Mouse (Mus musculus) c-Kit-positive CD71-positive TER-119-positive erythroid progenitor cells, embryonic 14.5 days (primary cell): Measurements from ENCODE around the gene Chd2.

Experiments
- DNase-seq: peaks from one replicate; pipeline ENCODE4 v3.0.0-alpha.2; 2013; ENCODE audit warnings: low spot score

Chd2 gene

DNA sequence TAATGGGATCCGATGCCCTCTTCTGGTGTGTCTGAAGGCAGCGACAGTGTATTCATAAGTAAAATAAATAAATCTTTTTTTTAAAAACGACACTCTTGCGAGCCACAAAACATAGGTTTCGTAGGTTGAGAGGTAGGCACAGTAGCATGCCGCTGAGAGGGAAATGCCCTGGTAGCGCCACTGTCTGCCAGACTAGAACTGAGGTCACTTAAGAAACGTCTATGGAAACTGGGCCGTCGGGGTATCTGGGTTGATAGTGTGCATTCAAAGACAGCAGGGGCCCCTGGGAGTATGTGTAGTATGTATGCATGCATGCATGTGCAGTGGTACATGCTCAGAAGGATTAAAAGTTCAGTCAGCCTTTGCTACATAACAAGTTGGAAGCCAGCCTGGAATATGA is 21.4 kb downstream of the Chd2 start:
- DNase-seq, result no peak

DNA sequence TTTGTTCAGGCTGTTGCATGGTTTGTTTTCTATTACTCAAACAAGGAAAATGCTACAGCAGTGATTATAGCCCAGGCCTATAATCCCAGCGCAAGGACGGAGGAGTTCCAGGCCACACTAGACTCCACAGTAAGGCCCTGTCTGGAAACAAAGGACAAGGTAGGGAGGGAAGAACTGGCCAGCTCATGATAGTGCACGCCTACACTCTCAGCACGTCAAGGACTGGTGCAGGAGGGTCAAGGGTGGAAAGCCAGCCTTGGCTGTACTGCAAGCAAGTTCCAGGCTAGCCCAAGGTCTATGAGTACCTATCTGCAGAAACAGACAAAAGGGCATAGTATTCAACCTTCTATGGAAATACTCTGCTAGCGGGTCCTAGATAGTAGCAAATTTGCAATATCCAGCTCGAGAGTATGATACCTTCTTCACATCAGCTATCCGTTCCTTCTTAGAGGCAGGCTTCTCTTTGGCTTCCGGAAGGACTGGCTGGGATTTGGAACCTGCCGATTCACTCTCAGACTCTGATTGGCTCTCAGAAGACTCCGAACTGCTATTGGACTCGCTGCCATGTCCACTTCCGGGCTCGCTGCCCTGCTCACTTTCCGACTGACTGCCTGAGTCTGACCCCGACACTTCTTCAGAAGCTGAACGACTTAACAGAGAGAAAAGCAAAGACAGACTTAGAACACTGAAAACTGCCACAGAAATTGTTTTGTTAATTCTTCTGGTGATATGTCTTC is 22.4 kb downstream of the Chd2 start:
- no peak for DNase-seq

DNA sequence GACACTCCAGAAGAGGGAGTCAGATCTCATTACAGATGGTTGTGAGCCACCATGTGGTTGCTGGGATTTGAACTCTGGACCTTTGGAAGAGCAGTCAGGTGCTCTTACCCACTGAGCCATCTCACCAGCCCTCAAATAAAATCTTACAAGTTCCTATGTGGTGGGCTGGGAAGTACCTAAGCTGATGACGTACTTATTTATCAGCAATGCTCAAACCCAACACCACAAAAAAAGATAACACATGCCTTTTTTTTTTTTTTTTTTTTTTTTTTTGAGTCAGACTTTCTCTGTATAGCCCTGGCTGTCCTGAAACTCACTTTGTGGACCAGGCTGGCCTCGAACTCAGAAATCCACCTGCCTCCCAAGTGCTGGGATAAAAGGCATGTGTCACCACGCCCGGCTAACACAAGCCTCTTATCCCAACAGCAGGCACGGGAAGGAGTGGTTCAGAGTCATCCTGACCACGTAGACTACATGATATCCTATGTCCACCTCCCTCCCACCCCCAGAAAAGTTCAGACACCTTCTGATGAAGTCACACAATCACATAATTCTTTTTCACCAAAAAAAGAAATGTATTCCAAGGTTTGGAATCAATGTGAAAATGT is 23.2 kb downstream of the Chd2 start:
- peak; percentile 79 for DNase-seq

DNA sequence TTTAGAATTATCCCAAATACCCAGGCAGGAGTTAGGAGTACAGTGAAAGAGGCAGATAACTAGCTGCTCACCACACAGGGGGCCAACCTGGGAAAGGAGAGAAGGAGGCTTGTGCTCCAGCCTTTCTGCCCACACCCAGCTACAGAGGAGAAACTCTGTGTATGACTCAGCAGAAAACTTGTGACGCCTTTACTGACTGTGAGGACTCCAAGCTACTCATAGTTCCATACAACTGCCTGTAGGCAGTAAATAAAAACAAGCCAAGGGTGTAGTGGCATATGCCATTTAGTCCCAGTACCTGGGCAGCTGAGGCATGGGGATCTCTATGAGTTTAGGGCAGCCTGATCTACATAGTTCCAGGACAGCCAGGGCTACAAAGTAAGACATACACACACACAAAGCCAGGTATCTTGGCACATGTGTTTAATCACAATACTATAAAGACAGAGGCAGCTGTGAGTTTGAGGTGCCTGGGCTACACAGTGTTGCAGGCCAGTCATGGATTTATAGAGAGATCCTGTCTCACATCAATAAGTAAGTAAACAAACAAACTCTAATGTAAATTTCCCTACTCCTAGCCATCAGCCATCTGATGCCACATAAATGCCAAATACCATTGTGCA is 24.1 kb downstream of the Chd2 start:
- DNase-seq, result peak; percentile 89

DNA sequence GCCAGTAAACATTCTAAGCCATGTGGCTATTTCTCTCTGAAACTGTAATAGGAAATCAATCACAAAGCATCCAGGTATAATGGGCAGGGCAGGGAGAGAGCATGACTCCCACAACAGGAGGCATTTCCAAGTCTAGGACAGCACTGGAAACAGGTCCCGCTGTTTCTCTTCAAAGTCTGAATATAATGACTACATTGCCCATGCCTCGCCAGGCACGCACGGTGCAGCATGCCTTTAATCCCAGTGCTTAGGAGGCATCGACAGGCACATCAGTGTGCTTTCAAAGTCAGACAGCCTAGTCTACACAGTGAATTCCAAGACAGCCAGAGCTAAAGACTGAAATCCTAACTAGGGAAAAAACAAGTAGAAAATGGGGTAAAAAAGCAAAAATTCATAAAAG is 24.8 kb downstream of the Chd2 start:
- DNase-seq, result no peak

DNA sequence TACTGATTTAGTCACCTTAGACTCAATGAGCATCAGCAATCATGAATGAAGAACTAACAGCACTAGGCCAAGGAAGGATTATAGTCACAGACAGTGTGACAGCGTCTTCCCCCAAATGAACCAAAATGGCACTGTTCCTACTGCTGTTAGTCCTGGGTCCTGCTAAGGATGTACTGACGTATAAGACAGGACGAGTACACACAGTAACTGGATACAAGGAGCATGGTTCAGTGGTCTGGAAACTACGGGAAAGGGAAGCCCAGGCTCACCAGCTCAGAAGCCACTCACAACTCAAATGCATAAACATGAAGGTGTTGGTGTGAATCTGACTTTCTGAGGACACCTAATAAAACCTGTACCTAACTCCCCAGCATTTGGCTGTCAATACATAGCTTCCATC is 27.1 kb downstream of the Chd2 start:
- DNase-seq, result no peak

DNA sequence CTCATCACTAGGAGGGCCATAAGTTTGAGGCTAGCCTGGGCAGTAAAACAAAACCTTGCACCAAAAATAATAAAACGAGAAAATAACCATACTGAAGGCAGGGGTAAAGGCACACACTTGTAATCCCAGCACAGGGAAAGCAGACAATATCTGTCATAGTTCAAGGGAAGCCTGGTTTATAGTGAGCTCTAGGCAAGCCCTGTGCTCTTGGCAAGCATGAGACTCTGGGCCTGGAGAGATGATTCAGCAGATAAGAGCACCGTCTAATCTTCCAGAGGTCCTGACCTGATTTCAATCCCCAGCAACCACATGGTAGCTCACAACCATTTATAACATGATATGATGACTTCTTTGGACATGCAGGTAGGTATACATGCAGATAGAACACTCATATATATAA is 29.2 kb downstream of the Chd2 start:
- no peak for DNase-seq

DNA sequence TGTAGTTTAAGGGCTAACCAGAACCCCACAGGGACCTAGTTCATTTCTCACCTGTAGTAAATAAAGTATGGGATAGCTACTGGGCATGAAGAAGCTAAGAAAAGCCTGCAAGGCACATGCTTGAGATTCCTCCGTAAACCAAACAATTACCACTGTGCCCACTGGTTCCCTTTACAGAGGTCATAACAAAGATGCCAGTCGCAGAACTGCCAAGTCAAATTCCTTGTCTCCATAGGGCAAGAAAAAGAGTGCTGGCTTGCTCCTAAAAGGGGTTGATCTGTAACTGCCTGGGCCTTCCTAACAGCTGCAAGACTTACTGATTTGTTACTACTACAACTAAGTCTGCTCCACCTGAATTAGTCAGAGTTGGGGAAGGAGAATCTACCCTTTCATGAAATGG is 32.9 kb downstream of the Chd2 start:
- no peak for DNase-seq

DNA sequence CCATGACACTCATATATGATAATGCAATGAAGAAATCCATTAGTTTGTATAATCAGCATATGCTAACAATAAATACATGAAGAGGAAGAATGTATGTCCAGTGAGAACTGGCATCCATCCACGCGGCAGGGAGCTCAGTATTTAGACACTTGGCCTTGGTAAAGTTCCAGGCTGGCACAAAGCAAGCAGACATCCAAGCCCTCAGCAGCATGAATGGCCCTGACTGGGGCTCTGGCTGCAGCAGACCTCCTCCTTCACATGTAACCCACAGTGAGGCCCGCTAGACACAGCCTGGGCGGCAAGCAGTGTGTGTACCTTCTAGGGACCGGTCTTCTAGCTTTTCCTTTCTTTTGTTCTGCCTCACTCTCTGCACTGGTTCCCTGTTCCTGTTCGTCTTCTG is 34.1 kb downstream of the Chd2 start:
- no peak for DNase-seq

DNA sequence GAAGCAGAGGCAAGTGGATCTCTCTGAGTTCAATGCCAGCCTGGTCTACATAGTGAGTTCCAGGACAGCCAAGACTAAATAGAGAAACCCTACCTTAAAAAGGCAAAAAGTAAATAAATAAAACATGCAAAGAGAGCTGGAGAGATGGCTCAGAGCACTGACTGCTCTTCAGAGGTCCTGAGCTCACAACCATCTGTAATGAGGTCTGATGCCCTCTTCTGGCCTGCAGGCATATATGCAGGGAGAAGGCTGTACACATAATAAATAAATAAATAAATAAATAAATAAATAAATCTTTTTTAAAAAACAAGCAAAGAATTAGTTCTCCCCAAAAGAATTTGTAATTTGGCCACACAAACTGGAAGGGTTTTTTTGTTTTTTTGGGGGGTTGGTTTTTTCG is 34.8 kb downstream of the Chd2 start:
- no peak for DNase-seq

DNA sequence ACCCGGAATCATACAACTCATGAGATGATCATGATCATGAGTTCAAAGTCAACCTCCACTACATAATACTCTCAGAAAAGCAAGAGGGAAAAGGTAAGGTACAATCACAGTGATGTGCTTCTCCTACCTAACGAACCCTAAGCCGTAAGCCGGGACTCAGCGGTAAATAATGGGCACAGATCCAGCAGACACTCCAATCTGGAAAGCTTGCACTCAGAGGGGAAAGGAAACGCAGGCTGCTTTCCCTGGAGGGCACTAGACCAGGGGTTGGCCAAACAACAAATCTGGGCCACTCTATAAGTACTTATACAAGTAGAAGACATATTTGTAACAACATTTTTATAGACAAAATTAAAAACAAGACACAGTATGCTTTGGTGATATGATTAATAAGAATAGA is 36.4 kb downstream of the Chd2 start:
- no peak for DNase-seq

DNA sequence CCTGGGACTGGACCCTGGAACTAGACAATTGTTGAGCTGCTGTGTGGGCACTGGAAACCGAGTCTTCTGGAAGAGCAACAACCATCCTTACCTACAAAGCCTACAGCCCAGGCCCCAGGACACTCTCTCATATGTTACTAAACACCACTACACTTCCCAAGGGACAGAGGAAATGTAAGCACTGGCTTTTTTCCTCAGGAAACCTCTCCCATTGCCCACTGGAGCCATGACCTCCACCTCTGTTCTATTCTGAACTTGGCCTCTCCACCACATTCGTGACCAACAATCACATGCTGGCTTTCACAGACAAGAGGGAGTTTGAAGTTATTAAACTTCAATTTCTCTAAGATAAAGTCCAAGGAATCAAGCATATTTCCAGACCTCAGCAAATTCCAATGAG is 43.4 kb downstream of the Chd2 start:
- DNase-seq, result no peak

DNA sequence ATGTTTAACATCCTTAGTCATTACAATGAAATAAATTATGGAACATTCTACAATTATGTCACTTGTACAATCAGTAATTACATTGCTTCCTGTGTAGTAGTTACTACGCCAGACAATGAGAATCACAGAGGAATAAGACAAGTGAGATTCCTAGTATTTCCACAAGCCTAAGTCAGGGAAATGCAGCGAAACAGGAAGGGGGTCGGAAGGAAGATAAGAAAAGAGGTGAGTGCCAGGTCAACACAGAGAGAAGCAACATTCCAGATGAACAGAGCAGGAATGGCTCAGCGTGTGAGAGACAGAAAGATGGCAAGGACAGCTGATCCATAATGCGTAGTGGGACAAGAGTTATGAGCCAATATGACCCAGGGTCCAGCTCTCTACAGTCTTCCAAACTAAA is 52.4 kb downstream of the Chd2 start:
- no peak for DNase-seq

DNA sequence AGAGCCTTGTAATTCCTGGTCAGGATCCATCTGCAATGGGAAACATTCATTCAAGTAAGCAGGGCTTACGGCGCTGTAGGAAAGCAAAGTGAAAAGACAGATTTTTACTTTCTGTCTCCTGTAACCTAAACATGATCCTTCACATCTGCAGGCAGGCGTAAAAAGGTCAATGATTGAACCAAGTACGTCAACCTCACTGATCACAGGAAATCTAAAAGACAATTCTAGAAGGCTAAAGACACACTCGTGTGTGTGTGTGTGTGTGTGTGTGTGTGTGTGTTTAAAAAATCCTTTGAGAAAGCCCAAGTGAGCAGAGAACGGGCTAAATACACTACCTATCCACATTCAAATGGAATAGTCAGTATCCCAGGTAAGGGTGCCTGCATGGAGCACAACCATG is 60.5 kb downstream of the Chd2 start:
- no peak for DNase-seq

DNA sequence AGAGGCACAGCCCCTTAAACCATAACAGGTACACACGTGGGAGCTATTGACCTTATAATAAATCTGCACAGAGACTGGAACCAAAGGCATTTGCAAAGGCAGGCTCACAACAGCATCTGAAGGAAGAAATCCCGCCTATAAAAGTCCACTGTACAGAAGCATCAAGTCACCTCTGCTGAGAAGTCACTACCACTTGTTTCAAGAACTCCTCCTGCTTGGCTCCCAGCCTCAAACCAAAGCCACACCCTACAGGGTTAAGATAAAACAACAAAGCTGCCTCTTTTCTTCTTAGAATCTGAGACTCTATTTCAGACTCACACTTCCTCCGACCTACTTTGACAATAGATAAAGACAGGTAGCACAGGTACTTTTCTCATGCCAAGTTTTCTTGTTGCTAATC is 62.1 kb downstream of the Chd2 start:
- no peak for DNase-seq

DNA sequence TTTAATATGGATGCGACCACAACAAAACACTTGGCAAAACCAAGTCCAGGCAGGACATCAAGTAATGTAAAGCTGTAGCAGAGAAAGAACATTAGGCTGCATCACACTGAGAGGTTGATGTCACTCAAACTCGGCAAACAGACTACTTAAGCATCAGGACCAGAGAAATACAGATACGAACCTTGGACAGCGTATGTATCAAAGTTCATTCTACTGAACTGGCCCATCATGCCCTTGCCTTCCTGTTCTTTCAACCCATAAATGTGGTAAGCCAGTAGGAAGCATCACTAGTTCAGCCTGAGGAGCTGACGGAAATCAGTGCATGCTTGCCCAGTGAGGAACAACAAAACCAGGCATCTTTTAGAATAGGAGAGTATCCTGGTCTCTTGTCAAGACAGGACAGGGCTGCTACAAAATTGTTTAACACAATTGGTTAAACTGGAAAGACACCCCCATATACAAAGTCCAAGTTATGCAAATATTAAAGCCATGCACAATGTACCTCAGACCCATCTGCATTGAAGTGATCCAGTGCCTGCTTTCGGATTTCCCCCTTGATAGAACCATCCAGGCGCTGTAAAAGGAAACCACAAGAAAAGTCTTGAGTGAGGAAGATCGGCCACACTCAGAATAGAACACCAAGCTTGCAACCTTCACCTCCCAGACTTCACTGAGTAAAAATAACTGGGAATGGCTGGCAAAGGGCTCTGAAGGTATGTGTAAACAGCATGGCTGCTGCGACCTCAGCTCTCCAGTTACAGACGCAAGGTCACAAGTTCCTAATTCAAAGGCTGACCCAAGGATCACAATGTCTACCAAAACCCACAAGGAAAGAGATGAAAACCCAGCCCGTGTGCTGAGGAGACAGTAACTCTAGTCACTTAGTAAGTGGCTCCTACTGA is 63.2 kb downstream of the Chd2 start:
- no peak for DNase-seq

DNA sequence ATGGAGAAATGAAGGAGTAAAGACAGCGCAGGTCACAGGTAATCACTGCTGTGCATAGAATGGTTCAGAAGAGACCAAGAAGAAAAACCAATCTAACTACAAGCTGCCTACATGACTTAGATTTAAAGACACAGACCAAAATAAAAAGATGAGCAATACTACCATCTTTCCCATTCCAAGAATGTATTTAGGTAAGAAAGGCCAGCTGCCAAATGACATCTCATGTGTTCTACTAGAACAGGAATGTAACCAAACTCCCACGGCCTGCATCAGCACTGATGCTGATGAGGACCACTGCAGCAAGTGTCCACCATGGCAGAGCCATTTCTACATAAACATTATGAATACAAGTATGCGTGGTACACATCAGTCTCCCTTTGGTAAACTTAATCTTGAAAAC is 73.9 kb downstream of the Chd2 start:
- DNase-seq, result no peak

DNA sequence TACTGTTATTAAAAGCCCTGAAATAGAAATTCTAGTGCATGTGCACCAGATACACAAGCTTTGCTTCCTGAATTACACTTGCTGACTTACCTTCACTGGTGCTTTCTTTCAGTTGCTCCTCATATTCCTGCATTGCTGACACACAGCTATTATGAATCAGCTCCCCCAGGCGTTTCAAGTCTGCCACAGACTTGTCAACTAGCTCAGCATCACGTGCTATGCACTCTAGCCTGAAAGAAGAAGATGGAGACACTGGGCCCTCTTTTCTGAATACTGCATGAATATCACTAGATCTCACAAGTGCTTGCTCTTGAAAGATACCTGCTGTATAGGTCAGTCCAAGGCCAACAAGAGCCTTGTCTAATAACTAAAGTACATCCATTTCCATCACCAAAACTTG is 78.1 kb downstream of the Chd2 start:
- DNase-seq, result no peak

DNA sequence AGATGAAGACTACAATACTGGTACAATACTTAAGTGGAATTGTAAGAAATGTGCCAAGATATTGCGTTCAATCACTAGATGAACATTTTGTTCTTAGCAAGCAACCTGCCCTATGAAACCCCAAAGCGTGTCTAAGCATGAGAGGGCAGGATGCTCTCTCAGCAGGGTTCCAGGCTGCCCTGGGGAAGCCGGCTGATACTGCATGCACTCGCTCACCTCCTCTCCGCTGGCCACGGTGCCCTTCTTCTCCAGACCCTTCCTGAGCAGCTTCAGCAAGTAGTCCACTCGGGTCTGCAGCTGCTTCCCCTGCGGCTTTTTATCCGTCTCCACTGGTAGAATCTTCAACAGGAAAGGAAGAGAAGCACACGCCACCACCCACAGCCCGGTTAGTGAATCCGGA is 87.5 kb downstream of the Chd2 start:
- no peak for DNase-seq

DNA sequence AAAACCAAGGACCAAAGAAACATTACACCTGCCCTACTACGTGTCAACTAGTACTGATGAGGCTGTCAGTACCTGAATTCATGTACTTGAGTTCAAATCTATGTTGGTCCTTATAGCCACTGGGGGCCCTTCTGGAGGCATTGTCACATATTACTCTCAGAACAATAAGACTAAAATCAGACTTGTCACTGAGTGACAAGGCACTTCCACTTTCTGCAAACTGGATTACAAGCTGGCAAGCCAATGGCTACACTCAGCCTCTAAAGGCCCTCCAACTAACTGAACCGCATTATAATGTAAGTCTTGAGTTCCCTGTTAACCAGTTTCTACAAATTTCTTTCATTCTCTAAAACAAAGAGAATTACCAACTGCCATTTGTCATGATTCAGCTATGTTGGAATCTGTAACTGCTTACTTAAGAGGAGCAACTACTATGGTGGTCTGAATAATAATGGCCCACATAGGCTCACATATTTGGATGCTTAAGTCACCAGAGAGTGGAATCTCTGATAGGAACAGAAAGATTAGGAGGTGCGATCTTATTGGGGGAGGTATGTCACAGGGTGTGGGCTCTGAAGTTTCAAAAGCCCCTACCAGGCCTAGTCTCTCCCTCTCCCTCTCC is 89.3 kb downstream of the Chd2 start:
- DNase-seq, result no peak

DNA sequence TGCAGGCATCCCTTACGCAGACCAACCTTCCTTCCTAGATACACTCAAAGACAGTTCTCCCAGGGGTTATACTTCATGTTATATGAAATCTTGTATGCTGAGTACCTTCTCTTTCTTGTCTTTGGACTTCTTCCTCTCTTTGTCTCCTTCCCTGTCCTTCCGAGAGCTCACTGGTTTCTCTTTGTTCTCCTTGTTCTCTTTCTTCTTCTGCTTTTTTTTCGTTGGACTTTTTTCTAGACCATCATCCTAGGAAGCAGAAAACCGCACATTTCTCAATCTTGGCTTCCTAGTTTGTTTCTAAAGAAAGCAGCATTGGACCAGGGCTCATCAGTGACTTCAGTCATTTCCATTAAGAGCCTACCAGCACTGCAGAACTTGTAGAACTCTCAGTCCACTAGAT is 90.0 kb downstream of the Chd2 start:
- DNase-seq, result no peak

DNA sequence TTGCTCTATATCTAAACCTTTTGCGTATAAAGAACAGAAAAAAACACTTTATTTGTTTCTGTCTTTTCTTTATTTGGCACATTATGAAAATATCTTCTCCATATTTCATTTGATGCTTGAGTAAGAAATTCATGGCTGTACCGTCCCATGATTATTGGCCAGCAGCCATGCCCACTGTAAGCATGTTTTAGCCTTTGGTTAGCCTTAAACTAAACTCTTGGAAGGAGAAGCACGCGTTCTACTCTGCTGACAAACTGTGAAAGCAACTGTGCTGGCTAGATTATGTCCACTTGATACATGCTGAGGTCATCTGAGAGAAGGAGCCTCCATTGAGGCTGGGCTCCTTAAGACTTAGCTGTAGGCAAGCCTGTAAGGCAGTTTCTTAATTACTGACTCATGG is 99.4 kb downstream of the Chd2 start:
- DNase-seq, result no peak
